Mouse (Mus musculus): ENCODE data around the gene Pheta1. TPM values are rescaled to one million over a fixed set of nuclear protein-coding genes. Genes with fewer than 3 reads are reported as not detected.

Pheta1 gene
- polyA plus RNA-seq, 1 experiment: 17.6 TPM

- H3K27ac ChIP-seq (ENCODE audit: insufficient read depth, low read length): peak overlapping the region; percentile 90
- peaks cover 83% of the 10 kb centered on the region for H3K4me1 ChIP-seq (ENCODE audit: control insufficient read depth, insufficient read depth, low read length)
- TF ChIP-seq POLR2A (IDR thresholded peaks at IDR 0.05; ENCODE audit: borderline replicate concordance, insufficient read depth, low read length) (no peak), CTCF (IDR thresholded peaks at IDR 0.05; ENCODE audit: borderline replicate concordance, insufficient read depth, low read depth, low read length) (no peak)
- H3K27me3 ChIP-seq (ENCODE audit: control insufficient read depth, insufficient read depth, low read length): no peaks in the 10 kb centered on the region
- DNase-seq: no peak
- 36% methylated on average over 4 of the region's 4 CpGs for WGBS
- peak overlapping the region; percentile 17 for H3K4me3 ChIP-seq (replicated peaks; ENCODE audit: insufficient read depth, low read depth, low read length)
These were observed 20.9 kb upstream of the Pheta1 start for GRCm38 (mm10) chr5:121827876-121828275.

DNA sequence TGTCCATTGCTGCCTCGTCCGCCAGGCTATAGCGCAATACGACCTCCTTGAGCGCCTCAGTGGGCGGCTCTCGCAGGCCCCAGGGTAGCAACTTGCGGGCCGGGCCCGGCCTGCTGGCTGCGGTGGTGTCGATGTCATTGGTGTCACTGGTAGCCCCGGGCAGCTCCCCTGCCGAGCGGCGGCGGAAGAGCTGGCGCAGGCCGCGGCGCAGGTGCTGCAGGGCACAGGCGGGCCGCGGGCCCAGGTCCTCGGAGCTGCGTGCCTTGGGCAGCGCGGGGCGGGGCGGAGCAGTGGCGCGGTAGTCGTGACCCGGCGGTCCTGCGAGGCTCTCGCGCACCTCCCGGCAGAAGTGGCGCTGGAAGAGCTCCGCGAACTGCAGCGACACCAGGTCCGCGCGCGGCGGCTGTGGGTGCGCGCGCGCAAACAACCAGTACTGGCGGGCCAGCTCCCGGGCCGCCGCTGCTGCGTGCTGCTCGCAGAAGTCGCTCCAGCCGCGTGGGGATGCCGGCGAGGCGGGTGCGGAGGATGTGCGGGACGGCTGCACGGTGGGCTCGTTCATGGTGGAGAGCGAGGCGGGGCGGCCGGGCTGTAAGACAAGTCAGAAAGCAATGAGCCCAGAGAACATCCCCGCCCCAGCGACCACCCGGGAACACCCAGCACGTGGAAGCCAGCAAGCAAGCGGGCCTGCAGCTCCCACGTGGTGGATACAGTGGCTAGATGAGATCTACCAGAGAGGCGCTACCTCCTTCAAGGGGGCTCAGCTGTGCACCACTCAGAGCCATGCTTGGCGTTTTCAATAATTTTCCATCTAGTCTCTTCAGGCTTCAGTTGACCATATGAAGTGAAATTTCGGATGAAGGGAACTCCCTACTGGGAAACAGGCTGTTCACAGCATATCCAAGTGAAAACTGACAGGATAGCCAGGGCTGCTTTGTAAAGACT, 20.0 kb upstream of the Pheta1 start:
- DNase-seq: peak; percentile 81 to 83
- H3K27ac ChIP-seq (ENCODE audit: insufficient read depth, low read length): peak overlapping the region; percentile 90

GRCm38 (mm10) chr5:121831002-121831601, 17.7 kb upstream of the Pheta1 start:
- Histone ChIP-seq H3K27me3 (ENCODE audit: control insufficient read depth, insufficient read depth, low read length) (no peaks in the 10 kb centered on the region), H3K27ac (ENCODE audit: insufficient read depth, low read length) (peak overlapping the region; percentile 27; the same call in 1 of the 2 replicates), H3K4me3 (replicated peaks; ENCODE audit: insufficient read depth, low read depth, low read length) (no peak overlapping the region), H3K4me1 (ENCODE audit: control insufficient read depth, insufficient read depth, low read length) (peaks cover 59% of the 10 kb centered on the region)
- DNase-seq: no peak
- WGBS: 77% methylated on average over 6 of the region's 6 CpGs
- no peak for TF ChIP-seq CTCF (IDR thresholded peaks at IDR 0.05; ENCODE audit: borderline replicate concordance, insufficient read depth, low read depth, low read length)
- no peak for TF ChIP-seq POLR2A (IDR thresholded peaks at IDR 0.05; ENCODE audit: borderline replicate concordance, insufficient read depth, low read length)

More for the DNA sequence above, 20.0 kb upstream of the Pheta1 start:
- H3K27me3 ChIP-seq (ENCODE audit: control insufficient read depth, insufficient read depth, low read length): no peaks in the 10 kb centered on the region
- 3% methylated on average over 82 of the region's 82 CpGs for WGBS
- H3K4me3 ChIP-seq (replicated peaks; ENCODE audit: insufficient read depth, low read depth, low read length): peak overlapping the region; percentile 17
- peaks cover 74% of the 10 kb centered on the region for H3K4me1 ChIP-seq (ENCODE audit: control insufficient read depth, insufficient read depth, low read length)
- no peak for TF ChIP-seq CTCF (IDR thresholded peaks at IDR 0.05; ENCODE audit: borderline replicate concordance, insufficient read depth, low read depth, low read length)
- TF ChIP-seq POLR2A (IDR thresholded peaks at IDR 0.05; ENCODE audit: borderline replicate concordance, insufficient read depth, low read length): no peak

- H3K27ac ChIP-seq (ENCODE audit: insufficient read depth, low read length): no peak overlapping the region
- peaks cover 47% of the 10 kb centered on the region for H3K4me1 ChIP-seq (ENCODE audit: control insufficient read depth, insufficient read depth, low read length)
- TF ChIP-seq CTCF (IDR thresholded peaks at IDR 0.05; ENCODE audit: borderline replicate concordance, insufficient read depth, low read depth, low read length) (no peak), POLR2A (IDR thresholded peaks at IDR 0.05; ENCODE audit: borderline replicate concordance, insufficient read depth, low read length) (no peak)
- H3K4me3 ChIP-seq (replicated peaks; ENCODE audit: insufficient read depth, low read depth, low read length): peak overlapping the region; percentile 23
- peak in 1 of 2 experiments; percentile 41 for DNase-seq
- H3K27me3 ChIP-seq (ENCODE audit: control insufficient read depth, insufficient read depth, low read length): no peaks in the 10 kb centered on the region
- 47% methylated on average over 6 of the region's 6 CpGs for WGBS
These were observed 16.2 kb upstream of the Pheta1 start for GRCm38 (mm10) chr5:121832376-121833155.

- Histone ChIP-seq H3K4me1 (ENCODE audit: control insufficient read depth, insufficient read depth, low read length) (peaks cover 41% of the 10 kb centered on the region), H3K27me3 (ENCODE audit: control insufficient read depth, insufficient read depth, low read length) (no peaks in the 10 kb centered on the region), H3K4me3 (replicated peaks; ENCODE audit: insufficient read depth, low read depth, low read length) (peak overlapping the region; percentile 89), H3K27ac (ENCODE audit: insufficient read depth, low read length) (peak overlapping the region; percentile 61)
- 65% methylated on average over 2 of the region's 2 CpGs for WGBS
- TF ChIP-seq CTCF (IDR thresholded peaks at IDR 0.05; ENCODE audit: borderline replicate concordance, insufficient read depth, low read depth, low read length) (no peak), POLR2A (IDR thresholded peaks at IDR 0.05; ENCODE audit: borderline replicate concordance, insufficient read depth, low read length) (no peak)
- DNase-seq: peak in 1 of 2 experiments; percentile 43
These were observed 15.6 kb upstream of the Pheta1 start for GRCm38 (mm10) chr5:121833159-121833558.

DNA sequence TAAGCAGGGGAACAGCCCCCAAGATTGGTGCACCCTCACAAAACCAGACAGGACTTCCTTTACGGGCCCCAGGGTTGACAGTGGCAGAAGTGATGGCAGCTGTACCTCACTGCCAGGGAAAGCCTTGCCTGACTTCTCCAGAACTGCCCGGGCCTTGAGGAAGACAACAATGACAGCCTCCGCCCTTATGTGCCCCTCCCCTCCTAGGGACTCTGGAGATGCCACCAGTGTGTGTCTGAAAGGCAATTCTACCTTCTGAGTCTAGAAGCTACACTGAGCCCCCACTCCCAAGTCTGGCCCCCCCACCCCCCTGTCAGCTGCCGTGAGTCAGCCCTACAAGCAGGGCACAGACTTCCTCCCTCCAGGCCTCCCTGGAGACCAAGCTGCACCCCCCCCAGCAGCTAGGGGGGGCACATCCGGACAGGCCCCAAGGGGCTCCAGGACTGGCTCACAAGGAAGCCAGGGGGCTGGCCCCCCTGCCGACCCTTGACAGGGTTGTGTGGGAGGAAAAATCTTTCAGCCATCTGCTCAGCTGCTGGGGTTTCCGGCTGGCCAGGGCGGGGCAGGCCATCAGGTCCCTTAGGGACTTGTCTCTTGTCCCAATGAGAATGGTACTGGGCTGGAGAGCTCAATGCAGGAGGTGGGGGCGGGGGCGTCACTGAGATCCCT, 15.1 kb upstream of the Pheta1 start:
- Histone ChIP-seq H3K27ac (ENCODE audit: insufficient read depth, low read length) (peak overlapping the region; percentile 69), H3K4me1 (ENCODE audit: control insufficient read depth, insufficient read depth, low read length) (peaks cover 38% of the 10 kb centered on the region), H3K27me3 (ENCODE audit: control insufficient read depth, insufficient read depth, low read length) (no peaks in the 10 kb centered on the region), H3K4me3 (replicated peaks; ENCODE audit: insufficient read depth, low read depth, low read length) (peak overlapping the region; percentile 89)
- peak; percentile 57 to 67 for DNase-seq
- no peak for TF ChIP-seq POLR2A (IDR thresholded peaks at IDR 0.05; ENCODE audit: borderline replicate concordance, insufficient read depth, low read length)
- no peak for TF ChIP-seq CTCF (IDR thresholded peaks at IDR 0.05; ENCODE audit: borderline replicate concordance, insufficient read depth, low read depth, low read length)
- 14% methylated on average over 10 of the region's 10 CpGs for WGBS

DNA sequence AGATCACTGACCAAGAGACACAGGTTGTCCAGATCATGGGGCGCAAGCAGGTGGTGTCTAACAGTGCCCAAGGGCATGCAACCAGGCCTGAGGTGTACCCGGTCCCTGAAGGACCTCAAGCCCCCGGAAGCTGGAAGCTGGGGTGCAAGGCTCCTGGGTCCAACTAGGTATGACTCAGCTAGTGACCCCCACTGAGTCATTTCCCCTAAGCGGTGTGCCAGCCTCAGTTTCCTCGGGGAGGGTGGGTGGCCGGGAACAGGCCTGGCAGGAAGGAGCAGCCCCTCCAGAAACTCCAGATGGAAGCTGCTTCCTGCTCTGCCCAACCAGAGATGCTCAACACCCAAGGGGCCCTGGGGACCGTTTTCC, 14.6 kb upstream of the Pheta1 start:
- no peaks in the 10 kb centered on the region for H3K27me3 ChIP-seq (ENCODE audit: control insufficient read depth, insufficient read depth, low read length)
- no peak for DNase-seq

More for the DNA sequence above, 14.6 kb upstream of the Pheta1 start:
- H3K27ac ChIP-seq (ENCODE audit: insufficient read depth, low read length): peak overlapping the region; percentile 69
- peaks cover 35% of the 10 kb centered on the region for H3K4me1 ChIP-seq (ENCODE audit: control insufficient read depth, insufficient read depth, low read length)
- WGBS: 22% methylated on average over 7 of the region's 7 CpGs
- TF ChIP-seq CTCF (IDR thresholded peaks at IDR 0.05; ENCODE audit: borderline replicate concordance, insufficient read depth, low read depth, low read length) (no peak), POLR2A (IDR thresholded peaks at IDR 0.05; ENCODE audit: borderline replicate concordance, insufficient read depth, low read length) (no peak)
- H3K4me3 ChIP-seq (replicated peaks; ENCODE audit: insufficient read depth, low read depth, low read length): peak overlapping the region; percentile 89
